Mouse (Mus musculus) embryo, embryonic 10 days (tissue): Measurements from ENCODE around the gene Tm9sf2.

Experiments used
- DNase-seq: peaks from one replicate; pipeline ENCODE4 v3.0.0-alpha.2; 2015; ENCODE audit warnings: low spot score

Gene Tm9sf2

DNA sequence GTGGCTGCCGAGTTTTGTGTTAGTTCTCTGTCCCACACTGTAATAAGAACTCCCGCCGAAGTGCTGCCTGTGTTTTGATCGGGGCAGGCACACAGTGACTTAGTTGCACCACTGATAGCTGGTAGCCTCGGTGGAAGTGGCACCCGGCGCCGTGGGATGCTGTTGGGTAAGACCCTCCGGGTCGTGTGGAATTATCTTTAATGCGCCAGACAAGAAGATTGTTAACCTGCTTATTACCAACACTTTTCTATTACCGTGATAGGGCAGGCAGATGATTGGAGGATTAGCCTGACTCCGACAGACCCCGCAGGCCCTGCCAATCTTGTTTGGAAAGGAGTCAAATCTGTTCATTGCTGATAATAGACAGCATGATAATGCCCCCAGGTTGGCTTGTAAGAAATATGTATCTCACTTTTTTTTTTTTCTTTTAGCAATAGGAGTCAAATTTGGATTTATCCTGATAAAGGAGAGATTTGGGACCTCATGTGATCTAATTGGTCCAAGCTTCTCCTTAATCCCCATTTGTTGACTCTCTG, 69.5 kb downstream of the Tm9sf2 start:
- no peak for DNase-seq

DNA sequence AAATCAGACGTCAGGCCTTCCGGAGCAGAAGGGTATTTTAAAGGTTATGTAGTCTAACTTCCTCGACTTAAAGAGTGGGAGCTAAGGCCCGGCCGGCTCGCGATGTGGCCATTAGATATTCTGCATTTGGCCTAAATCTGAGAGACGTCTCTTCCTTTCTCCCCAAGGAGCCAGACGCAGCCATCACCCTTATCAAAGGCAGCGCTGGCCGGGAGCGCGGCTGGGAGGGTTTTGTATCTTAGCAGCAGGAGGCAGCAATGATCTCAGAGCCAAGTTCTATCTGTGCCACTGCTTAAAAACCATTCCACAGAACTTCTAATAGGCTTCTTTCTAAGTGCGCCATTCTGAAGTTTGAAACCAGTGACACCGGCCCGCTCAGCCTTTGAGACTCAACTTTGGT, 72.4 kb downstream of the Tm9sf2 start:
- no peak for DNase-seq

DNA sequence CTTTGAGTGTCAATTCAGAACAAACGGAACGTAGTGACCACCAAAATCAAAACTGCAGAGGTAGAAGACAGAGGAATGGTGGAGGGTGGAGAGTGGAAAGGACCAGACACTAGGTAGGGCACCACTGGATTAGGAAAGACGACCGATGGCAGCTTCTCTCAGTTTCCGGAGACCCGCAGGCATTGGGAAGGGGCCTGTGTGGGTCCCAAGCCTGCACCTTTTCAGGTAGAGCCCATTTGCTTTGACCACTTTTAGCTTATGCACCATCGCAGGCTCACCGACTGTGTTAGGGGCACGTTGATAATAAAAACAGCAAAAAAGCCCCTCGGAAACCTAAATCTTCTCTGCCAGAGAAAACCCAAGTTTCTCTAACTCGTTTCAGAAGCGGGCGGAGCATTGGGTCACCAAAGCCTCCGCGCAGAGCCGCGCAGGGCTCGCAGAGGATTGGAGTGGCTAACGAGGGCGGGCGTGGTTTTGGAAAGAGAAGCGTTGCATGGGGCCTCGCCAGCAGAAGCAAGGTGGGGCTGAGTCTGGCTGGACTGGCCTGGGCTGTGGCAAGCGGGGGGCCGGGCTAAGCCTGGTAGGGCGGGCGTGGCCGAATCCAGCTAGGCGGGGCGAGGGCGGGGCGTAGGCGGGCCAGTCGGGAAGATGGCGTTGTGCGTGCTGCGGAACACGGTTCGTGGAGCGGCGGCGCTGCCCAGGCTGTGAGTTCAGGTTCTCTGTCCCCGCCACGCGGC, 74.4 kb downstream of the Tm9sf2 start, which contains the start of gene Clybl:
Gene Clybl (plus strand): TSS at position 627 of the 737 bp plus-strand sequence.
- peak; percentile 97 for DNase-seq

DNA sequence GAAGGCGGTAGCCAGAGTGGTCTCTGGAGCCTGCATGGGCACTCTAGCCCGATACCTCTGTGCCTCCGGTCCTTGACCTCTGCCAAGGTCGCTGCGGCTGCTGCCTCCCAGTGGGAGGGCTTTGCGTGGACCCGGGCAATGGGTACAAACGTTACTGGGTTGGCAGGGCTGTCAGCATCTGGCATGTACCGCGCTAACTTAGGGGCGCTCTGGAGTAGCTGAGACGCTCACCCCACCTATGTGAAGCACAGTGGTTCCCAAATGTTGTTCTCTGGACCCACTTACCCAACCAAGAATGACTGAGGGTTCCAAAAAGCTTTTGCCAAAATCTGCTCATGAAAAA, 74.9 kb downstream of the Tm9sf2 start:
- no peak for DNase-seq

DNA sequence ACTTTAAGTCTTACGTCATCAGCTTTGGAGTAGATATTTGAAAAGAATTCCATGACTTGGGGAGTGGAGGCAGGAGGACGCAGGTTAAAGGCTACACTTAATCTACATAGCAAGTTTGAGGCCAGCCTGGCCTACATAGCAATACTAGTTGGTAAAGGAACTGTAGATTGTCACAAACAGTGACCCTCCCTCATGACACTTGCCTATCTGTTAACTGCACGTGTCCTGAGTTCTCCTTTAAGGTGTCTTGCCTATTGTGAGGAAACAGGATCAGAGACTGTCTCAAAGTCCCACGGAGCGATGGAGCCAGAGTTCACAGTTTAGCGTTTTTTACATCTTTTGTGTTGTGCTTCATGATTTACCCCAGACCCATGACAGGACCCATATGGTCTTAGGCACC, 75.4 kb downstream of the Tm9sf2 start:
- DNase-seq = no peak

DNA sequence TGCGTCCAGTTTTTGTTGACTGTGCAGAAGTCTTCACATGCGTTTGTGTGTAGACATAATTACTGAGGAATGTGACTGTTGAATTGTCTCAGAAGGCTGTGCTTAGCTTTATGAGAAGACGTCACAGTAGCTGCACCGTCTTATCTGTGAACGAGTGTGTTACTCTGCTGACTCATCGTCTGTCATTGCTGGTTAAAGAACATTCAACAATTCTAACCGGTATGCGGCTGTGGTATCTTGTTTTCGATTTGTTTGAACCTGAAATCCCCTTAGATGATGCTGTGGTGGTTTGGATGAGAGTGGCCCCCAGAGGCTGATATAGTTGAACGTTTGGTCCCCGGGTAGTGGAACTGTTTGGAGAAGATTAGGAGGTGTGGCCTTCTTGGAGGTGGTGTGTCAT, 77.1 kb downstream of the Tm9sf2 start:
- DNase-seq = no peak

DNA sequence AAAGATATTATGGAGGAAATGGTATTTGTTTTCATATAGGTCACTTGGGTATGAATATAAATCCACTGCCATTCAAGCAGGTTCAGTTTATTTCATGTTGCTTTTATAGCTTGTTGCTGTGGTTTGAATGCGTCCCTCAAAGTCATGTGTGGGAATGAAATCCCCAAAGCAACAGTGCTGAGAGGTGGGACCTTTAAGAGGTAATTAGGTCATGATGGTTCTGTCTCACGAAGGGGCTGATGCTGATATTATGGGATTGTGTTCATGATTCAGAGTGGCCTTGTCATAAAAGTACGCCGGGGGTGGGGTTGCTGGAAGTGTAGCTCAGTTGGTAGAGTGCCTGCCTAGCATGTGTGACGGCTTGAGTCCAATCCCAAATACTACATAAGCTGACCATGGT, 81.4 kb downstream of the Tm9sf2 start:
- DNase-seq = no peak

DNA sequence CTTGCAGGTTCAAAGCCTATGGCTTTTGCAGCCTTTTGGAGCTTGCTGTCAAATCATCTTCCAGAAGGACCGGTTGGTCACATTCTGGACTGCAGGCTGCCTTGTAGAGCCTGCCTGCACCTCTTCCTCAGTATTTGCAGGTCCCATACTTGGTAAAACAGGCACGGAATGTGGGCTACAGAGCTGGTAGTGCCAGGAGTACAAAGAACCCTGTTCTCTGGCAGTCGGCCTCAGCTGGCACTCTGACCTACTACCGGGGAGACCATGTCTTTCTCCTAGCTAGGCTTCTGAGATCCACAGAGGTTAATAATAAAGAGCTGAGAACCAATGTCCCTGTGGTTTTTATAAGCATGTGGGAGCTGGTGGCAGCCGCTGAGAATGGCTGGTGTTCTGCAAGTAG, 83.1 kb downstream of the Tm9sf2 start:
- DNase-seq = no peak

DNA sequence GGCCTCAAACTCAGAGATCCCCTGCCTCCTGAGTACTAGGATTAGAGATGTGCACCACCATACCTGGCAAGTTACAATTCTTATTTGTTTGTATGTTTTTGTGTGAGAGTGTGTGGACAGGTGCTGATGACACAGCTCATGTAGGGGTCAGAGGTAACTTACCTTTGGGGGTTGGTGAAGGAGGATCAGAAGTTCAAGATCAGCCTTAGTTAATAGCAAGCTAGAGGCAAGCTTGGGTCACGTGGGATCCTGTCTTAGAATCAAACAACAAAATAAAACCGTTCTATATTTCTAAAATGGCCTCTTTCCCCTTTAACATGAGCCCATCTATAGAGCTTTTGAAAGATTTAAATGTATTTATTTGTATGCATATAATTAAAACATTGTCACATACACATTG, 83.7 kb downstream of the Tm9sf2 start:
- DNase-seq = no peak

DNA sequence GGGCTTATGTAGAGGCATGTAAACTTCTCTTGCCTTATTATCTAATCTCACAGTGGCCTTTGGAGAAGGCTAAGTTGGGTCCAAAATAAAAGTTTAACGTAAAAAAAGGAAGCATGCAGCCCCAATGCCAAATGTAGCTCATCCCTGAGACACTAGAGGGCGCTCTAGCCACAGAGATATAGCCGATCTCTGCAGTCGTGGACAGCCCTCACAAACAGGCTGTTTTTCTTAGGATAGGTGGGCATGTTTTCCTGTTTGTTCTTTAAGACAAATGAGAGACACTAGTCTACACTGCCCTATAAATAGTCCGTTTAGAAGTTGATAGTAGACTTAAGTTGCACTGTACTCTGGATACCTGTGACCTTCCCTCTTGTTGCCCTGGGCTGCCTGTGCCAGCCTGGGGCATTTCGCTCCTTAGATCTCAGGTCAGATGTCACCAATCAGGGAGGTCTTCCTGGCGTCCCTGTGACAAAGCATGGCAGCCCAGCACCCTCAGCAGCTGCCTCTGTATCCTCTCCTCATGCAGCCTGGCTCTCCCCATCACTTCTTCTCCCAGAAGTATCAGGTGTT, 84.2 kb downstream of the Tm9sf2 start:
- DNase-seq = peak; percentile 89

DNA sequence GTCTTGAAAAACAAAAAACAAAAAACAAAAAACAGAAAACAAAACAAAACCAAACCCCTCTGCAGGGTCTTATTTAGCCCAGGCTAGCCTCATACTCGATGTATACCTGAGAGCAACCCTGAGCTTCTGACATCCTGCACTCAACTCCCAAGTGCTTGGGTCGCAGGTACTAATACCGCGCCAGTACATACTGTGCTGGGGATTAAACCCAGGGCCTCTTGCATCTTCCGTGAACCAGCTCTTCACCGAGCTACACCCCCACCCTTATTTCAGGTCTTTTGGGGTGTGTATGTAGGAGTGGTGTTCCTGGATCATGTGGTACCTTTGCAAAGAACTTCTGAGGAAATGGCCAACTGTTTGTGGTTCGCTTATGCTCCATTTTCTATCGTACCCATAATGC, 87.8 kb downstream of the Tm9sf2 start:
- no peak for DNase-seq

DNA sequence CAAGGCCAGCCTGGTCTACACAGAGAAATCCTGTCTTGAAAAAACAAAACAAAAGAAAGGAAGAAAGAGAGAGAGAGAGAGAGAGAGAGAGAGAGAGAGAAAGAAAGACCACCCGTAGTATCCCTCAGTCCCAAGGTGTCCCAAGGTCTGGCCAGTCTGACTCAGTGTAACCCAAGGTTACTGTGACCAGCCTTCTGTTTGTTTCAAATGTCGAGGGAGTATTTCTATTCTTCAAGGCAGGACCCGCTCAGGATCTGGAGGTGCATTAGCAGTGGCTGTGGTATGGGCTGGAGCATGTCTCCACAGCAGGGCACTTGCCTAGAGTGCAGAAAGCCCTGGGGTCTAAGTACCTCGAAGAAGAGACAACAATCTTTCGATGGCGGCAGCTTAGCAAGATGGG, 90.0 kb downstream of the Tm9sf2 start:
- no peak for DNase-seq

DNA sequence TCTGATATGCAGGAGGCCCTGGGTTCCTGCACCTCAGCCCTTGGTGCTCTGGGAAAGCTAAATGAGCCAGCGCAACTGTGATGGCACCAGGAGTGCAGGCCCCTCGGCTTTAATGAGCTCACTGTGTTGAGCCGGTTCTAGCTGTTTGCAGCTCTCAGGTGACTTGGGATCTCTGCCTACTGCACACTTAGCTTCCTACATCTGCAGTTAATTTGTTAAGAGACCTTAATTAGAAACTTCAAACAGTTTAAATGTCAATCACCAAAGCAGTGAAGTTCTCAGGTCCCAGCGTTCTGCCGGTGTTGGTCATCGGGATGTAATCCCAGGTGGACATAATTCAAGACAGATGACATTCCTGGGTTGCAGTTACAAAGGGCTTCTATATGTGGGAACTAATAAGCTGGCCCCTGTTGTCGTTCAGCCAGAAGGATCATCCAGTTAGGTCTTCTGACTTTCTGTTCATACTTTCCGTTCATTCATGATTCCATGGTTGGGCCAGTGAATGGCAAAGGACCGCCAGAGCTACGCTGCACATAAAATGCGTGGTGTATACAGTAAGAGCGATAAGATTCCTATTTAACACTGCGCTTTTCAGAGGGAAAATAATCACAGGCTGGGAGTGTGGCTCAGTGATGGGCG, 93.5 kb downstream of the Tm9sf2 start:
- peak; percentile 74 for DNase-seq

DNA sequence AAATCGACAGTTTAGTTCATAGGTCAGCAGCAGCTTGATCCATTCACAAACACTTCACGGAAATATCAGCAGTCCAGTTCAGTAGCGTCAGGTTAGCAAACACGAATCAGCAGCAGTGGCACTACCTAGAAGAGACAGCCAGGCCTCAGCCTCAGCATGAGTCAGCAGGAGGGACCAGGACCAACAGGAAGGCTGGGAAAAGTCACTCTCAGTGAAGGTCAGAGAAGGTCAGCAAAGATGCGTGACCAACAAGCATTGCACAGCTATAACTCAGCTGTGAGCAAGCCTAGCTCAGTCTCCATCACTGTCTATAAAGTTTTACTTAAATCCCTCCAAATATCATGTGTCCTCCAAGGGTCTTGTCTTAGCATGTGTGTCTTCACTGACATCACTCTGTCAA, 102.3 kb downstream of the Tm9sf2 start:
- DNase-seq = no peak
